Mouse (Mus musculus) thymus, postnatal 10 days (tissue): ENCODE results near the gene Snrnp27.
A peak's percentile ranks its signal among the peaks of the same experiment; 100 is the strongest.

Experiments used
- DNase-seq, 2 experiments: peaks; one replicate each; pipeline ENCODE4 v3.0.0; 2021; ENCODE audit warnings: low spot score in 2 of 2

The Snrnp27 gene

GRCm38 (mm10) chr6:86665076-86665475 is 19.2 kb downstream of the Snrnp27 start:
- DNase-seq: no peak

- no peak for DNase-seq
These were observed 24.0 kb downstream of the Snrnp27 start for GRCm38 (mm10) chr6:86660161-86660877.

- no peak for DNase-seq
These were observed 25.8 kb downstream of the Snrnp27 start for GRCm38 (mm10) chr6:86658501-86658900.

GRCm38 (mm10) chr6:86654270-86654916 is 29.9 kb downstream of the Snrnp27 start:
- no peak for DNase-seq

GRCm38 (mm10) chr6:86653026-86653425 is 31.3 kb downstream of the Snrnp27 start:
- no peak for DNase-seq

GRCm38 (mm10) chr6:86646143-86646542 is 38.2 kb downstream of the Snrnp27 start:
- DNase-seq: no peak

- DNase-seq: no peak
These were observed 38.8 kb downstream of the Snrnp27 start for GRCm38 (mm10) chr6:86645551-86645950.

- DNase-seq: no peak
These were observed 39.4 kb downstream of the Snrnp27 start for GRCm38 (mm10) chr6:86644775-86645400.

- DNase-seq: no peak
These were observed 42.6 kb downstream of the Snrnp27 start for GRCm38 (mm10) chr6:86641716-86642115.

- DNase-seq: no peak
These were observed 43.5 kb downstream of the Snrnp27 start for GRCm38 (mm10) chr6:86640776-86641175.

- no peak for DNase-seq
These were observed 44.2 kb downstream of the Snrnp27 start for GRCm38 (mm10) chr6:86640161-86640560.

GRCm38 (mm10) chr6:86639180-86640160 is 44.9 kb downstream of the Snrnp27 start:
- DNase-seq: no peak

- DNase-seq: no peak
These were observed 45.9 kb downstream of the Snrnp27 start for GRCm38 (mm10) chr6:86638434-86638833.

GRCm38 (mm10) chr6:86637860-86638259 is 46.5 kb downstream of the Snrnp27 start:
- no peak for DNase-seq

GRCm38 (mm10) chr6:86637171-86637835 is 47.0 kb downstream of the Snrnp27 start:
- no peak for DNase-seq

GRCm38 (mm10) chr6:86636495-86636894 is 47.8 kb downstream of the Snrnp27 start:
- DNase-seq: no peak

GRCm38 (mm10) chr6:86630141-86630540 is 54.2 kb downstream of the Snrnp27 start:
- DNase-seq: no peak

- peak in 1 of 2 experiments; percentile 23 for DNase-seq
These were observed 56.4 kb downstream of the Snrnp27 start, which contains the start of gene Asprv1 for GRCm38 (mm10) chr6:86627946-86628345. TSS of gene Asprv1 (plus strand) at chr6:86628164.
